Mouse (Mus musculus) cerebellum, adult 8-10 months (tissue): ENCODE measurements around the gene Cabp7.
"Not testable (repeated sequence)": the region's sequence is repeated elsewhere in the genome, so short reads cannot be mapped to it uniquely, and the experiment has no call there.

Experiments used
- DNase-seq: peaks from one replicate; pipeline ENCODE4 v3.0.0; 2022

The Cabp7 gene

GRCm38 (mm10) chr11:4745969-4746368, 609 bp downstream of the Cabp7 start:
- DNase-seq: no peak

GRCm38 (mm10) chr11:4744691-4745090, 1.9 kb downstream of the Cabp7 start:
- DNase-seq: no peak

GRCm38 (mm10) chr11:4740785-4741184, 5.8 kb downstream of the Cabp7 start:
- DNase-seq: no peak

- no peak for DNase-seq
Measured at GRCm38 (mm10) chr11:4738719-4739118, 7.9 kb downstream of the Cabp7 start.

- peak; percentile 55 for DNase-seq
Measured at GRCm38 (mm10) chr11:4737682-4738081, 8.9 kb downstream of the Cabp7 start.

- no peak for DNase-seq
Measured at GRCm38 (mm10) chr11:4736355-4736754, 10.2 kb downstream of the Cabp7 start.

GRCm38 (mm10) chr11:4734179-4734578, 12.4 kb downstream of the Cabp7 start:
- DNase-seq: no peak

- DNase-seq: peak; percentile 32
Measured at GRCm38 (mm10) chr11:4731781-4732180, 14.8 kb downstream of the Cabp7 start.

GRCm38 (mm10) chr11:4730913-4731312, 15.7 kb downstream of the Cabp7 start:
- no peak for DNase-seq

GRCm38 (mm10) chr11:4730096-4730495, 16.5 kb downstream of the Cabp7 start:
- no peak for DNase-seq

GRCm38 (mm10) chr11:4729603-4730002, 17.0 kb downstream of the Cabp7 start:
- DNase-seq: no peak

- DNase-seq: no peak
Measured at GRCm38 (mm10) chr11:4721728-4722127, 24.9 kb downstream of the Cabp7 start.

GRCm38 (mm10) chr11:4720900-4721580, 25.5 kb downstream of the Cabp7 start:
- DNase-seq: peak; percentile 63

GRCm38 (mm10) chr11:4720393-4720792, 26.2 kb downstream of the Cabp7 start:
- DNase-seq: no peak

- no peak for DNase-seq
Measured at GRCm38 (mm10) chr11:4719961-4720360, 26.6 kb downstream of the Cabp7 start.

- DNase-seq: no peak
Measured at GRCm38 (mm10) chr11:4718548-4718947, 28.0 kb downstream of the Cabp7 start.

- no peak for DNase-seq
Measured at GRCm38 (mm10) chr11:4716530-4717236, 29.9 kb downstream of the Cabp7 start.

- DNase-seq: no peak
Measured at GRCm38 (mm10) chr11:4715596-4715995, 31.0 kb downstream of the Cabp7 start.

- no peak for DNase-seq
Measured at GRCm38 (mm10) chr11:4714727-4715126, 31.9 kb downstream of the Cabp7 start.

- DNase-seq: no peak
Measured at GRCm38 (mm10) chr11:4712822-4713221, 33.8 kb downstream of the Cabp7 start.

- DNase-seq: not testable (repeated sequence)
Measured at GRCm38 (mm10) chr11:4710188-4710587, 36.4 kb downstream of the Cabp7 start.

GRCm38 (mm10) chr11:4705178-4705577, 41.4 kb downstream of the Cabp7 start:
- DNase-seq: no peak

- DNase-seq: peak; percentile 93
Measured at GRCm38 (mm10) chr11:4704072-4704964, 42.3 kb downstream of the Cabp7 start, which contains the start of the genes Uqcr10 and Zmat5. Gene Uqcr10 (minus strand): TSS chr11:4704342. Gene Zmat5 (plus strand): TSS chr11:4704678.
